Mouse (Mus musculus) c-Kit-negative CD71-positive TER-119-positive erythroid progenitor cells, embryonic 14.5 days (primary cell): Measurements from ENCODE around the gene Gm11037.
A peak's percentile ranks its signal among the peaks of the same experiment; 100 is the strongest.

ENCODE experiments used
- DNase-seq: peaks from one replicate; pipeline ENCODE4 v3.0.0-alpha.2; 2013; ENCODE audit warnings: low read depth, low spot score

Gene Gm11037

DNA sequence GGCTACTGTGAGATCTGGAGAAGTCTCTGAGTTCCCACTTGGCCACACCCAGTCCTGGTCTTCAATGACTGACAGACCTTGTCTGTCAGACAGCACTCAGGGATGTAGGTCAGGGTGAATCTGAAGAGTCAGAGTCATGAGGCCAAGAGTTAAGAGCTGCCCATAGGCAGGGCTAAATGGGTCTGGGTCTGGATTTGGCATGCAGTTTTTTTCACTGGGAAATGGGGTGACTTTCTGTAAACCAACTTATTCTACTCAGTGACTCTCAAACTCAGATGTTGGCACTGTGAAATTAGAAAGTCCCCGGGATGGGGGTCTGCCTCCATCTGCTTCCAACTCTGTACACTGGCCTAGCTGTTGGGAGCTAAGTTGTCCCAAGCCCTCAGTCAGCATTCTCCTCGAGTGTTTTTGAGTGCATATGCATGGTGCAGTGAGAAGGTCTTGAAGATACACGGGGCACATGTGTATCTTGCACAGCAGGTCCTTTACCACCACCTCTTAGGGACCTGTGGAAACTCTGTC is 4.6 kb upstream of the Gm11037 start:
- no peak for DNase-seq

DNA sequence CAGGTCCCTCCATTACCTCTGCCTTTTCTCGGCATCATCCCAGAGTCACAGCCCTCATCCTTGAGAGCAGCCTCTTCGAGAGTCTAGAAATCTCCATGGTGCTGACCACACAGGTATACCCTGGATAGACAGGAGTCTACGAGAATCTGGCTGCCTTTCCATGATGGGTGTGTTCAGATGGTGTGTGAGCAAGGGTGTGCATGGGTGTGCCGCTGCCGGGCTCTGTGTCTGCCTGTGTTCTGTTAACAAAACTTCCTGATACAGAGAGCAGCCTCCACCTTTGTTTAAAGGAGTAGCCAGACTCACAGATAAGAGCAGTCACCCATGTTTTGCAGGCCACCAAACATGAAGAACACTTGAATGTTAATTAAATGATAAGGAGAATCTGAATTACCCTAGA is 3.5 kb upstream of the Gm11037 start:
- peak; percentile 54 for DNase-seq

- no peak for DNase-seq
Observed at GRCm38 (mm10) chr2:131130849-131131248, 2.4 kb upstream of the Gm11037 start.

GRCm38 (mm10) chr2:131132111-131132888 is 997 bp upstream of the Gm11037 start:
- no peak for DNase-seq

GRCm38 (mm10) chr2:131134381-131134780 is 1.1 kb downstream of the Gm11037 start:
- no peak for DNase-seq

DNA sequence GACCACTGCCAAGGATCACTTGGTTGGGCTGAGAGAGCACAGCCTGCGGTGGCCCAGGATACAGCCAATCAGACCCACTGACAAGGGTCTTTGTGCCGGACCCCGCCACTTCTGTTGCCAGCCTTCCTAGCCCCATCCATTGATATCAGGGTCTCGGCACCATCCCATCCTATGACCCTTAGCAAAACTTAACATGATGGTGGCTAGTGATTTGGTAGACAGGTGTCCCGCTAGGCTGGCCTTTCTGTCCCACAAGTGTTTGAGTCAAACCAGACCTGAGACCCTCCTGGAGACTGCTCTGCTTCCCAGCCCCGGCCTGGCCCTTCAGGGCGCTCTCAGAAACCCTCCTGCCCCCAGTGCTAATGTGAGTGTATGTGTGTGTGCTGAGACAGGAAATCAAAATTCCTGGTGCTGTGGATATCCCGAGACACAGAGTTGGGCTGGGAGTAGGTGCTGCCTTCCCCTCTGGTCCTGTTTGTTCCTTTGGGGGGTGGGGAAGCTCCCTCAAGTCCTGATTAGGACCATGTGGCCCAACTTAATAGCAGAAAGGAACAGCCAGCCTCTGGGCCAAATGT is 1.6 kb downstream of the Gm11037 start:
- no peak for DNase-seq

DNA sequence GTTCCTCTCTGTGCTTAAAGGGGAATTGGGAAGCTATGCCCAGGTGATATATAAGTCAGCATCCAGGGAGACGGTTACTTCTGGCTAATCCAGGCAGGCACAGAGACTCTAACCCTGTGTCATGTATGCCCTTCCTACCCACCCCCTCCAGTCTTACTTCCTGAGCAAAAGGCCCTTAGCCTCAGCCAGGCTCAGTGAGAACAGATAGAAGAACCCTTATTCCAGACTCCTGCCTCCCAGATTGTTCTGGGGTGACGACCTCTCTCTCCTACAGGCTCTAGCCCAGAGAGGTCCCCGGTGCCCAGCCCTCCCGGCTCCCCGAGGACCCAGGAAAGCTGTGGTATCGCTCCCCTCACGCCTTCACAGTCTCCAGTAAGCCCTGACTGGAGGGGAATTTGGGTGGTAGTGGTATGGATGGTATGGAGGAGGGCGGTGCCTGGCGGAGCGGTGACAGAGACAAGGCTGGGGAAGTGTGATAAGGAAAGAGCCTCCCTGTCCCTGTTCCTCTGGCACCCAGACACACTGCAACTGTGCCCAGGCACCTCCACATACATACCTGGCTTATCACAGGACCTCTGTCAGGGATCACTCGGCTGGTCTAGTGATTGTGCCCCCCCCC is 2.3 kb downstream of the Gm11037 start:
- peak; percentile 87 for DNase-seq

- DNase-seq = no peak
Observed at GRCm38 (mm10) chr2:131138296-131138695, 5.0 kb downstream of the Gm11037 start.

- no peak for DNase-seq
Observed at GRCm38 (mm10) chr2:131138760-131139159, 5.5 kb downstream of the Gm11037 start.

DNA sequence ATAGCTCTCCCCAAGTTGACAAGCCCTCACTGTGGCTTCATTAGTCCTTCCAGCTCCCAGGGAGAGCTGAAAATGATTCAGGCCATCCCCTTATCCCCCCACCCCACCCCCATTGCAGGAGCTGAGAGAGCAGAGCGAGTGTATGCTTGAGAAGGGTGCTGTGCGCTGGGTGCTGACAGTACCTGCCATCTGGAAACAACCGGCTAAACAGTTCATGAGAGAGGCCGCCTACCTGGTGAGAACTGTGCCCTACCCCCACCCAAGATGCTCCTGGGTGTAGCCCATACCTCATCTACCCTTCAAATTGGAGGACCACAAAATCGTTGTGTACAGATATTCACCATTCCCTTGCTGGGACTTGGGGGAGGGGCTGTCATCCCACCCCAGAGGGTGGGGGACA is 6.0 kb downstream of the Gm11037 start:
- DNase-seq = no peak

GRCm38 (mm10) chr2:131139886-131140532 is 6.7 kb downstream of the Gm11037 start:
- DNase-seq = no peak

DNA sequence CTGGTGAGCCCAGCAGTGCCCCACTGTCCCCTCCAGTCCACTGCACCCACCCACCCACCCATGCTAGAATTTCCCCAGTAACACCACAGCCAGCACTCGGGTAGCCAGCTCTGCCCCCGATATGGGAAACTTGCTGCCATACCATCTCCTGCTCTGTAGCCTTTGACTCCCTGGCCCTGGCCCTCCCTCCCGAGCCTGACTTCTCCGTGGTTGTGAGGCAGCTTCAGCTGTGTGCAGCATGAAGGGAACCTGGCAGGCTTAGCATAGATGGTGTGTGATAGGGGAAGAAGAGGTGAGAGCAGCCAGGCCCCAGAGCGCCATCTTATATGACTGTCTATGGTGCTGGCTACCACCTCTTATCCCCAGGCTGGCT is 7.2 kb downstream of the Gm11037 start:
- DNase-seq = no peak

DNA sequence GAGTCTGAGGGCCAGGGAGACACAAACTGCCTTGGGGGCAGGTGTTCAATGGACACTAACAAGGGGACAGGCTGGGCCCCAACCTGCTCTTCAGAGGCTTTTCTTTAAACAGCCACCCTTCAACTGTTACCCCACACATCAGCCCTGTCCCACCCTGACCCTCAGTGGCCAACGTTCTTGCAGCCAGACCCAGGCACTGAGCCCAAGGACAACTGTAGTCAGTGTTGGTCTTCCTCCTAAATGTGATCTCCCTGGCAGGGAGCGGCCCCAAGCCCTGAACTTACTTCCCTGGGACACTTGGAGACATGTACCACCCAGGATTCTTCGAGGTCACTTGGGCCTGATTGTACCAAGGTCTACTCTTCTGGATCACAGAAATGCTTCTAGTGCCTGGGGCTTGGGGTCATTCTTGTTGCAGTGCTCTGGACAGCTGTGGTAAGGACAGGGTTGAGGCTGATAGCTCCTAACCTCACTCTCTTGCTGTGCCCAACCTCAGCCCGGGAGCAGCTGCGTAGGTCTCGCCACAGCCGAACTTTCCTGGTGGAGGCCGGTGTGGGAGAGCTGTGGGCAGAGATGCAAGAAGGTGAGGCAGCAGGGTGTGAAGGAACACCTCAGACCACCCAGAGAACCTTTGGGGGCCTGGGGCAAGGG is 8.2 kb downstream of the Gm11037 start:
- DNase-seq = no peak

- peak; percentile 72 for DNase-seq
Observed at GRCm38 (mm10) chr2:131142592-131142991, 9.3 kb downstream of the Gm11037 start.

GRCm38 (mm10) chr2:131143007-131143780 is 9.9 kb downstream of the Gm11037 start:
- DNase-seq = no peak

DNA sequence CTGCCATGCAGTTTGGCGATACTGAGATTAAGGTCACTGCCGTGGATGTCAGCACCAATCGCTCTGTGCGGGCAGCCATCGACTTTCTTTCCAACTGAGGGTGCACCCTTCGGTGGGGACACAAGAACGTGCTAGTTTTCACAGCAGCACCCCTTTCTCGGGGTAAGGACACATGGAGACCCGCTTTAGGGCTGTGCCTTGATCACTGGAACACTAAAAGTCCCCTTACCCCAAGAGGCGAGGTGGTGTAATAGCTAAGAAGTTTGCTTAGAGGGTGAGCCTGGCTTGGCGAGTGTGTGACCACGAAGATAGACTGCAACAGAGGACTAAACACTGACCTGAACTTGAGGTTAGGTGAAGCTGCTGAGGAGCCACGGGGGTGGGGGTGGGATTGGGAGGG is 11.8 kb downstream of the Gm11037 start:
- DNase-seq = no peak

GRCm38 (mm10) chr2:131145536-131145935 is 12.2 kb downstream of the Gm11037 start:
- no peak for DNase-seq

- DNase-seq = no peak
Observed at GRCm38 (mm10) chr2:131146193-131147042, 13.1 kb downstream of the Gm11037 start.

DNA sequence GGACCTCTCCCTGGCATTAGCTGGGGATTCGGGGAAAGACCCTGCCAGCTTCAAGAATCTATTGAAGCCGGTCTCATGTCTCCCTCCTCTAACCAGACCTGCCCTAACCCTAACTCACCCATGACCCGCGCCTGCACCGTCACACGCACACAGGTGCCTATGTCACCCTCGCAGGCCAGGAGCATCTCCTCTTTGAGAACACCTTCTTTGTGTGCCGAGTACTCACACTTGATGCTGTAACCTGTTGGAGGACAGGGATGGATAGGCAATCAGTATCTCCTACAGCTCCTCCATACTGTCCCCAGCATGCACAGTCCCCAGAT is 13.7 kb downstream of the Gm11037 start:
- no peak for DNase-seq
